Mouse (Mus musculus) erythroid progenitor cell, adult 5-6 weeks (primary cell): ENCODE measurements at regions not wholly inside any gene's neighbourhood (a gene's known extent, or its start where the extent isn't known, plus 50 kb on each side); places are given as distances from the start of the nearest gene placed in this dataset.
A peak's percentile ranks its signal among the peaks of the same experiment; 100 is the strongest.

Experiments used
- ATAC-seq: replicated peaks from 2 replicates; pipeline ENCODE4 v1.8.0; 2016; ENCODE audit warnings: moderate number of reproducible peaks, mild to moderate bottlenecking, moderate TSS enrichment, inconsistent platforms; ENCODE audit not compliant: poor library complexity, low FRiP score, severe bottlenecking

- no peak for ATAC-seq
Measured at GRCm38 (mm10) chr14:114960273-114960672, 131.7 kb upstream of the Gpc5 start.

GRCm38 (mm10) chr14:114965941-114966340, 126.1 kb upstream of the Gpc5 start:
- no peak for ATAC-seq

- ATAC-seq: no peak
Measured at GRCm38 (mm10) chr14:114969020-114969419, 123.0 kb upstream of the Gpc5 start.

- no peak for ATAC-seq
Measured at GRCm38 (mm10) chr14:114981120-114981519, 110.9 kb upstream of the Gpc5 start.

- no peak for ATAC-seq
Measured at GRCm38 (mm10) chr14:115003223-115003622, 88.8 kb upstream of the Gpc5 start.

GRCm38 (mm10) chr14:115004733-115005405, 87.1 kb upstream of the Gpc5 start:
- ATAC-seq: no peak

- no peak for ATAC-seq
Measured at GRCm38 (mm10) chr14:115010877-115011276, 81.1 kb upstream of the Gpc5 start.

GRCm38 (mm10) chr14:115015299-115015698, 76.7 kb upstream of the Gpc5 start:
- ATAC-seq: no peak

- 0 out of 2 replicates have a peak, but pooled peaks have one; percentile 25 for ATAC-seq
Measured at GRCm38 (mm10) chr14:115017410-115018153, 74.4 kb upstream of the Gpc5 start.

- ATAC-seq: no peak
Measured at GRCm38 (mm10) chr14:115028011-115028410, 64.0 kb upstream of the Gpc5 start.

GRCm38 (mm10) chr14:115031734-115032133, 60.3 kb upstream of the Gpc5 start:
- ATAC-seq: no peak

GRCm38 (mm10) chr14:115033375-115033969, 58.5 kb upstream of the Gpc5 start:
- ATAC-seq: no peak

- no peak for ATAC-seq
Measured at GRCm38 (mm10) chr14:115034718-115035437, 57.1 kb upstream of the Gpc5 start.

GRCm38 (mm10) chr14:115037086-115037793, 54.8 kb upstream of the Gpc5 start:
- ATAC-seq: no peak

GRCm38 (mm10) chr14:115038788-115039187, 53.2 kb upstream of the Gpc5 start:
- no peak for ATAC-seq

GRCm38 (mm10) chr14:115039524-115039923, 52.5 kb upstream of the Gpc5 start:
- ATAC-seq: no peak

- 0 out of 2 replicates have a peak, but pooled peaks have one; percentile 31 for ATAC-seq
Measured at GRCm38 (mm10) chr14:115040091-115040571, 51.9 kb upstream of the Gpc5 start.

- ATAC-seq: peak; percentile 83
Measured at GRCm38 (mm10) chr14:115040578-115041206, 51.3 kb upstream of the Gpc5 start.
